Mouse (Mus musculus): ENCODE measurements around the gene Gata3.

GRCm38 (mm10) chr2:9881051-9881591, 8.7 kb downstream of the Gata3 start, which contains the start of gene 4930412O13Rik:
- no peak for TF ChIP-seq CTCF (IDR thresholded peaks at IDR 0.05; ENCODE audit: insufficient read depth, low read depth, low read length)
- no peak for TF ChIP-seq POLR2A (IDR thresholded peaks at IDR 0.05; ENCODE audit: insufficient read depth, low read depth, low read length)

All from olfactory bulb, adult 2 months (tissue).